Mouse (Mus musculus): ENCODE results near the gene Sycp3. TPM values are rescaled to one million over a fixed set of nuclear protein-coding genes. Genes with fewer than 3 reads are reported as not detected.

Sycp3 gene
- total RNA-seq, 2 experiments from 2014 or later, result 0.40 TPM; not detected in 1

Other genes with a start within 250 kb of the Sycp3 start
- 1 to 10 TPM in 1 of 2 experiments, under 1 TPM in 1; 0.85 to 1.5 TPM for gene Dram1, start 80.5 kb upstream of the Sycp3 start, total RNA-seq (2021)
- 10 to 100 TPM; 81.4 to 93.4 TPM for gene Gnptab, start 80.4 kb upstream of the Sycp3 start, total RNA-seq (2021)
- gene Chpt1, start 44.5 kb downstream of the Sycp3 start, total RNA-seq (2021), result 10 to 100 TPM; 33.7 to 34.7 TPM
- gene Mybpc1, start 145.6 kb downstream of the Sycp3 start, total RNA-seq (2021), result 1 to 10 TPM; 5.5 to 6.2 TPM
- not detected for gene Spic, start 225.4 kb downstream of the Sycp3 start, total RNA-seq (2021)

Data from left cerebral cortex, postnatal 14 days (tissue).